24 mouse cellular contexts compared by ENCODE assay signal in genomic region chr13:112062024-112062423, GRCm38 (mm10).
DNase-seq lines count a peak whose midpoint lies in the region; ATAC-seq lines count a peak whose summit lies in the region.
"Had no signal": no experiment of that assay in that cellular context is flagged by ENCODE, and none has a peak within 500 bp of the region (broad histone marks: within the 10 kb centered on the region; RNA-seq: fewer than 3 reads in every experiment).

No protein-coding gene starts in this region.

- H3K27me3 ChIP-seq in limb, embryonic 10.5 days (ENCODE audit: low read depth, poor library complexity, severe bottlenecking) = no peaks in the 10 kb centered on the region
- H3K27me3 ChIP-seq: embryonic facial prominence, embryonic 12.5 days; forebrain, embryonic 12.5 days; heart, embryonic 12.5 days; hindbrain, embryonic 12.5 days; neural tube, embryonic 12.5 days had no signal

- WGBS in limb, embryonic 10.5 days = 93% methylated on average over 8 of the region's 8 CpGs

- peaks cover 27% of the 10 kb centered on the region for H3K4me1 ChIP-seq in limb, embryonic 10.5 days
- H3K4me1 ChIP-seq: forebrain, embryonic 12.5 days; neural tube, embryonic 12.5 days had no signal

- H3K4me3 ChIP-seq in limb, embryonic 10.5 days = no peak overlapping the region
- H3K4me3 ChIP-seq: embryonic facial prominence, embryonic 12.5 days; forebrain, embryonic 12.5 days; heart, embryonic 12.5 days; hindbrain, embryonic 12.5 days; layer of hippocampus, adult 2 months; liver, embryonic 12.5 days; neural tube, embryonic 12.5 days had no signal

- H3K27ac ChIP-seq in limb, embryonic 10.5 days = no peak overlapping the region
- H3K27ac ChIP-seq: embryonic facial prominence, embryonic 12.5 days; forebrain, embryonic 12.5 days; hindbrain, embryonic 12.5 days; kidney, postnatal 0 days; layer of hippocampus, adult 2 months; liver, embryonic 12.5 days; neural tube, embryonic 12.5 days had no signal

- no peaks in the 10 kb centered on the region for H3K9me3 ChIP-seq in limb, embryonic 10.5 days (replicated peaks)
- H3K9me3 ChIP-seq: embryonic facial prominence, embryonic 12.5 days; forebrain, embryonic 12.5 days; heart, embryonic 12.5 days; hindbrain, embryonic 12.5 days; liver, embryonic 12.5 days; neural tube, embryonic 12.5 days had no signal

- DNase-seq in kidney, adult 11 months = peak; percentile 34
- no peak for DNase-seq in kidney, adult 8-10 months
- DNase-seq in B cell, adult 2 months = peak; percentile 25 to 34
- DNase-seq in T-cell, adult 2 months (ENCODE audit: low spot score) = peak; percentile 19
- no peak for DNase-seq in limb, embryonic 10.5 days (ENCODE audit: low spot score)
- DNase-seq in cerebellum, postnatal 10 days = no peak
- no peak for DNase-seq in cerebellum, postnatal 25 days
- DNase-seq: adrenal gland, postnatal 14 days; cerebellum, adult 9-11 months; heart, postnatal 10 days; lung, adult 18-20 months; lung, postnatal 10 days; retina, postnatal 1 day; right cerebral cortex, postnatal 25 days; thymus, postnatal 4 days had no signal

- no peaks in the 10 kb centered on the region for H3K36me3 ChIP-seq in limb, embryonic 10.5 days
- H3K36me3 ChIP-seq: embryonic facial prominence, embryonic 12.5 days; forebrain, embryonic 12.5 days; heart, embryonic 12.5 days; hindbrain, embryonic 12.5 days; liver, embryonic 12.5 days; neural tube, embryonic 12.5 days had no signal

- peak; percentile 56; the same call in 1 of the 2 replicates for ATAC-seq in monocyte, adult 5-6 weeks (replicated peaks; ENCODE audit: insufficient number of reproducible peaks, low FRiP score, low TSS enrichment, poor library complexity, severe bottlenecking)
- ATAC-seq: liver, embryonic 12.5 days had no signal

Comparison
In these comparisons a context has a peak if more than half of its experiments do, and no peak if none do; other contexts are left out.
1. DNase-seq: peak in kidney, adult 11 months (single experiment), B cell, adult 2 months (2 of 2) and T-cell, adult 2 months (single experiment); none in kidney, adult 8-10 months (0 of 2), limb, embryonic 10.5 days (single experiment), cerebellum, postnatal 10 days (0 of 2) and cerebellum, postnatal 25 days (0 of 2).